Mouse (Mus musculus): ENCODE data around the gene Kcna3.

DNA sequence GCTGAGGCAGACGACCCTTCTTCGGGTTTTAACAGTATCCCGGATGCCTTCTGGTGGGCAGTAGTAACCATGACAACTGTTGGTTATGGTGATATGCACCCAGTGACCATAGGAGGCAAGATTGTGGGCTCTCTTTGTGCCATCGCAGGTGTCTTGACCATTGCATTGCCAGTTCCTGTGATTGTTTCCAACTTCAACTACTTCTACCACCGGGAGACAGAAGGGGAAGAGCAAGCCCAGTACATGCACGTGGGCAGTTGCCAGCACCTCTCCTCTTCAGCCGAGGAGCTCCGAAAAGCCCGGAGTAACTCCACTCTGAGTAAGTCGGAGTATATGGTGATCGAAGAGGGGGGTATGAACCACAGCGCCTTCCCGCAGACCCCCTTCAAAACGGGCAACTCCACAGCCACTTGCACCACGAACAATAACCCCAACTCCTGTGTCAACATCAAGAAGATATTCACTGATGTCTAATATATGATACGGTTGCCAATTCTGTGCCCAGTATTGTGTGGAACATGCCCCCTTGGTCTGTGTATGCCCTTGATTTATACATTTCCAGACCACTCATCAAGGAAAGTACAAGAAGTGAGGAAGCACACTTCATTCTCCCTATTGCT lies 1.7 kb downstream of the Kcna3 start:
- TF ChIP-seq GATA1 (IDR thresholded peaks at IDR 0.05; ENCODE audit: borderline replicate concordance, low read length) (no peak), FLI1 (IDR thresholded peaks at IDR 0.05; ENCODE audit: low read length) (no peak)

Measured in megakaryocyte, embryonic 14.5 days (primary cell).